Mouse (Mus musculus) bone marrow macrophage, adult 2 months (primary cell): ENCODE data around the gene Rin2.

ENCODE experiments used
- CTCF ChIP-seq: IDR thresholded peaks from 2 replicates; pipeline ENCODE4 v1.5.1; 2012; ENCODE audit warnings: low read depth, mild to moderate bottlenecking, low read length, moderate library complexity
- POLR2A ChIP-seq: IDR thresholded peaks from 2 replicates; pipeline ENCODE4 v1.6.1; 2012; ENCODE audit warnings: mild to moderate bottlenecking, low read depth, low read length, borderline replicate concordance

GRCm38 (mm10) chr2:145839565-145840315 lies 164.7 kb downstream of the Rin2 start:
- TF ChIP-seq POLR2A (no peak), CTCF (no peak)
